Mouse (Mus musculus) stomach, embryonic 15.5 days (tissue): ENCODE measurements at regions not wholly inside any gene's neighbourhood (a gene's known extent, or its start where the extent isn't known, plus 50 kb on each side); places are given as distances from the start of the nearest gene placed in this dataset.

ENCODE experiments used
- ATAC-seq: fragments of 200-750 bp; cut with Nextera tagmentation; 2 replicates; pipeline ENCODE4 v1.8.0; 2017; ENCODE audit warnings: low read depth, moderate number of reproducible peaks, moderate TSS enrichment; ENCODE audit not compliant: insufficient read depth, low FRiP score
- H3K27ac ChIP-seq: fragments of 300-500 bp; sonication (generic); 2 replicates; pipeline ENCODE4 v1.5.1; 2015; ENCODE audit warnings: mild to moderate bottlenecking, inconsistent platforms
- H3K27me3 ChIP-seq: fragments of 300-500 bp; sonication (generic); replicated peaks from 2 replicates; pipeline ENCODE4 v1.6.1; 2015; ENCODE audit warnings: inconsistent platforms
- H3K36me3 ChIP-seq: fragments of 300-500 bp; sonication (generic); 2 replicates; pipeline ENCODE4 v1.6.1; 2015; ENCODE audit warnings: inconsistent platforms
- H3K4me1 ChIP-seq: fragments of 300-500 bp; sonication (generic); 2 replicates; pipeline ENCODE4 v1.6.1; 2015; ENCODE audit warnings: inconsistent platforms
- H3K4me2 ChIP-seq: fragments of 300-500 bp; sonication (generic); 2 replicates; pipeline ENCODE4 v1.6.1; 2015; ENCODE audit warnings: mild to moderate bottlenecking, inconsistent platforms
- H3K4me3 ChIP-seq: fragments of 300-500 bp; sonication (generic); replicated peaks from 2 replicates; pipeline ENCODE4 v1.5.1; 2015; ENCODE audit warnings: inconsistent platforms
- H3K9ac ChIP-seq: fragments of 300-500 bp; sonication (generic); 2 replicates; pipeline ENCODE4 v1.6.1; 2015; ENCODE audit warnings: inconsistent platforms
- H3K9me3 ChIP-seq: fragments of 300-500 bp; sonication (generic); 2 replicates; pipeline ENCODE4 v1.6.1; 2016; ENCODE audit warnings: inconsistent platforms
- WGBS: fragments of 180-500 bp; shearing (Covaris S2); methylation state at CpG from one replicate; pipeline ENCODE4 v1.1.7; 2015; 5-methylcytosine and 5-hydroxymethylcytosine counted together

- no peak for ATAC-seq
- Histone ChIP-seq H3K9me3 (no peaks in the 10 kb centered on the region), H3K4me3 (no peak overlapping the region), H3K4me2 (no peak overlapping the region), H3K4me1 (no peaks in the 10 kb centered on the region), H3K36me3 (no peaks in the 10 kb centered on the region), H3K9ac (no peak overlapping the region), H3K27me3 (no peaks in the 10 kb centered on the region), H3K27ac (no peak overlapping the region)
- WGBS, result 83% methylated on average over 5 of the region's 5 CpGs
Observed at GRCm38 (mm10) chr5:18448330-18448670, 88.1 kb upstream of the Gnai1 start.

- Histone ChIP-seq H3K4me1 (no peaks in the 10 kb centered on the region), H3K9ac (no peak overlapping the region), H3K27ac (no peak overlapping the region), H3K4me2 (no peak overlapping the region), H3K9me3 (no peaks in the 10 kb centered on the region), H3K4me3 (no peak overlapping the region), H3K36me3 (no peaks in the 10 kb centered on the region), H3K27me3 (no peaks in the 10 kb centered on the region)
- WGBS, result 86% methylated on average over 14 of the region's 14 CpGs
- no peak for ATAC-seq
Observed at GRCm38 (mm10) chr5:18447665-18448329, 87.6 kb upstream of the Gnai1 start.

GRCm38 (mm10) chr5:18445969-18446368 lies 85.8 kb upstream of the Gnai1 start:
- H3K4me2 ChIP-seq, result no peak overlapping the region
- no peaks in the 10 kb centered on the region for H3K4me1 ChIP-seq
- no peaks in the 10 kb centered on the region for H3K27me3 ChIP-seq
- no peaks in the 10 kb centered on the region for H3K36me3 ChIP-seq
- no peak overlapping the region for H3K4me3 ChIP-seq
- ATAC-seq, result no peak
- no peak overlapping the region for H3K27ac ChIP-seq
- WGBS, result 18% methylated on average over 8 of the region's 8 CpGs
- no peak overlapping the region for H3K9ac ChIP-seq
- no peaks in the 10 kb centered on the region for H3K9me3 ChIP-seq

- no peak overlapping the region for H3K4me3 ChIP-seq
- H3K27me3 ChIP-seq, result no peaks in the 10 kb centered on the region
- H3K36me3 ChIP-seq, result no peaks in the 10 kb centered on the region
- no peak overlapping the region for H3K4me2 ChIP-seq
- H3K9me3 ChIP-seq, result no peaks in the 10 kb centered on the region
- WGBS, result 80% methylated on average over 4 of the region's 4 CpGs
- H3K27ac ChIP-seq, result no peak overlapping the region
- no peaks in the 10 kb centered on the region for H3K4me1 ChIP-seq
- ATAC-seq, result no peak
- H3K9ac ChIP-seq, result no peak overlapping the region
Observed at GRCm38 (mm10) chr5:18439986-18440385, 79.8 kb upstream of the Gnai1 start.

GRCm38 (mm10) chr5:18439281-18439680 lies 79.1 kb upstream of the Gnai1 start:
- H3K36me3 ChIP-seq, result no peaks in the 10 kb centered on the region
- no peak overlapping the region for H3K4me3 ChIP-seq
- H3K27me3 ChIP-seq, result no peaks in the 10 kb centered on the region
- no peak overlapping the region for H3K9ac ChIP-seq
- H3K9me3 ChIP-seq, result no peaks in the 10 kb centered on the region
- no peak for ATAC-seq
- H3K27ac ChIP-seq, result no peak overlapping the region
- no peaks in the 10 kb centered on the region for H3K4me1 ChIP-seq
- 71% methylated on average over 1 of the region's 1 CpGs for WGBS
- no peak overlapping the region for H3K4me2 ChIP-seq

- no peaks in the 10 kb centered on the region for H3K9me3 ChIP-seq
- no peak overlapping the region for H3K9ac ChIP-seq
- H3K4me2 ChIP-seq, result no peak overlapping the region
- 44% methylated on average over 6 of the region's 6 CpGs for WGBS
- no peaks in the 10 kb centered on the region for H3K36me3 ChIP-seq
- H3K4me3 ChIP-seq, result no peak overlapping the region
- ATAC-seq, result no peak
- no peaks in the 10 kb centered on the region for H3K4me1 ChIP-seq
- H3K27me3 ChIP-seq, result no peaks in the 10 kb centered on the region
- no peak overlapping the region for H3K27ac ChIP-seq
Observed at GRCm38 (mm10) chr5:18436099-18436748, 76.1 kb upstream of the Gnai1 start.

GRCm38 (mm10) chr5:18434245-18434644 lies 74.1 kb upstream of the Gnai1 start:
- WGBS, result 49% methylated on average over 2 of the region's 2 CpGs
- no peaks in the 10 kb centered on the region for H3K27me3 ChIP-seq
- no peaks in the 10 kb centered on the region for H3K9me3 ChIP-seq
- H3K4me2 ChIP-seq, result no peak overlapping the region
- no peak overlapping the region for H3K9ac ChIP-seq
- H3K4me3 ChIP-seq, result no peak overlapping the region
- no peak overlapping the region for H3K27ac ChIP-seq
- no peaks in the 10 kb centered on the region for H3K36me3 ChIP-seq
- no peak for ATAC-seq
- H3K4me1 ChIP-seq, result no peaks in the 10 kb centered on the region

GRCm38 (mm10) chr5:18433287-18433686 lies 73.1 kb upstream of the Gnai1 start:
- no peaks in the 10 kb centered on the region for H3K9me3 ChIP-seq
- no peak for ATAC-seq
- H3K4me3 ChIP-seq, result no peak overlapping the region
- no peaks in the 10 kb centered on the region for H3K27me3 ChIP-seq
- no peaks in the 10 kb centered on the region for H3K4me1 ChIP-seq
- H3K36me3 ChIP-seq, result no peaks in the 10 kb centered on the region
- no peak overlapping the region for H3K9ac ChIP-seq
- H3K4me2 ChIP-seq, result no peak overlapping the region
- 31% methylated on average over 7 of the region's 7 CpGs for WGBS
- no peak overlapping the region for H3K27ac ChIP-seq

GRCm38 (mm10) chr5:18425098-18425497 lies 64.9 kb upstream of the Gnai1 start:
- no peak for ATAC-seq
- no peaks in the 10 kb centered on the region for H3K27me3 ChIP-seq
- no peaks in the 10 kb centered on the region for H3K4me1 ChIP-seq
- no peak overlapping the region for H3K27ac ChIP-seq
- no peaks in the 10 kb centered on the region for H3K9me3 ChIP-seq
- H3K4me2 ChIP-seq, result no peak overlapping the region
- H3K9ac ChIP-seq, result no peak overlapping the region
- no peak overlapping the region for H3K4me3 ChIP-seq
- H3K36me3 ChIP-seq, result no peaks in the 10 kb centered on the region
- 37% methylated on average over 4 of the region's 4 CpGs for WGBS

GRCm38 (mm10) chr5:18414892-18415291 lies 54.7 kb upstream of the Gnai1 start:
- H3K4me1 ChIP-seq, result no peaks in the 10 kb centered on the region
- no peak overlapping the region for H3K4me3 ChIP-seq
- H3K27me3 ChIP-seq, result no peaks in the 10 kb centered on the region
- H3K4me2 ChIP-seq, result no peak overlapping the region
- H3K36me3 ChIP-seq, result no peaks in the 10 kb centered on the region
- no peak for ATAC-seq
- H3K9me3 ChIP-seq, result no peaks in the 10 kb centered on the region
- no peak overlapping the region for H3K27ac ChIP-seq
- H3K9ac ChIP-seq, result no peak overlapping the region
- WGBS, result 43% methylated on average over 3 of the region's 3 CpGs
